Mouse (Mus musculus): ENCODE measurements around the gene Podn. TPM values are rescaled to one million over a fixed set of nuclear protein-coding genes. Genes with fewer than 3 reads are reported as not detected.

Gene Podn
- total RNA-seq, 2 experiments from 2014 or later: not detected

- ATAC-seq (ENCODE audit: poor library complexity, severe bottlenecking): no peak
Observed at GRCm38 (mm10) chr4:108015067-108015765, 81.0 kb downstream of the Podn start.

GRCm38 (mm10) chr4:108014466-108014865 is 81.8 kb downstream of the Podn start:
- ATAC-seq (ENCODE audit: poor library complexity, severe bottlenecking): no peak

- no peak for ATAC-seq (ENCODE audit: poor library complexity, severe bottlenecking)
Observed at GRCm38 (mm10) chr4:108008541-108008940, 87.7 kb downstream of the Podn start.

GRCm38 (mm10) chr4:108007532-108008103 is 88.6 kb downstream of the Podn start:
- no peak for ATAC-seq (ENCODE audit: poor library complexity, severe bottlenecking)

GRCm38 (mm10) chr4:108005328-108005727 is 90.9 kb downstream of the Podn start:
- ATAC-seq (ENCODE audit: poor library complexity, severe bottlenecking): no peak

- no peak for ATAC-seq (ENCODE audit: poor library complexity, severe bottlenecking)
Observed at GRCm38 (mm10) chr4:107999380-107999779, 96.9 kb downstream of the Podn start.

GRCm38 (mm10) chr4:107998641-107999332 is 97.5 kb downstream of the Podn start:
- ATAC-seq (ENCODE audit: poor library complexity, severe bottlenecking): no peak

GRCm38 (mm10) chr4:107996418-107996986 is 99.7 kb downstream of the Podn start:
- ATAC-seq (ENCODE audit: poor library complexity, severe bottlenecking): no peak

- no peak for ATAC-seq (ENCODE audit: poor library complexity, severe bottlenecking)
Observed at GRCm38 (mm10) chr4:107995727-107996126, 100.5 kb downstream of the Podn start.

GRCm38 (mm10) chr4:107995011-107995410 is 101.2 kb downstream of the Podn start:
- no peak for ATAC-seq (ENCODE audit: poor library complexity, severe bottlenecking)

- ATAC-seq (ENCODE audit: poor library complexity, severe bottlenecking): no peak
Observed at GRCm38 (mm10) chr4:107991879-107992278, 104.4 kb downstream of the Podn start.

GRCm38 (mm10) chr4:107990818-107991217 is 105.4 kb downstream of the Podn start:
- ATAC-seq (ENCODE audit: poor library complexity, severe bottlenecking): no peak

- peak; percentile 92 for ATAC-seq (ENCODE audit: poor library complexity, severe bottlenecking)
Observed at GRCm38 (mm10) chr4:107988931-107989330, 107.3 kb downstream of the Podn start.

- ATAC-seq (ENCODE audit: poor library complexity, severe bottlenecking): no peak
Observed at GRCm38 (mm10) chr4:107986386-107987168, 109.7 kb downstream of the Podn start.

- no peak for ATAC-seq (ENCODE audit: poor library complexity, severe bottlenecking)
Observed at GRCm38 (mm10) chr4:107985812-107986211, 110.4 kb downstream of the Podn start.

GRCm38 (mm10) chr4:107984282-107984981 is 111.8 kb downstream of the Podn start:
- no peak for ATAC-seq (ENCODE audit: poor library complexity, severe bottlenecking)

- ATAC-seq (ENCODE audit: poor library complexity, severe bottlenecking): no peak
Observed at GRCm38 (mm10) chr4:107983717-107984116, 112.5 kb downstream of the Podn start.

GRCm38 (mm10) chr4:107980002-107980600 is 116.1 kb downstream of the Podn start:
- no peak for ATAC-seq (ENCODE audit: poor library complexity, severe bottlenecking)

- ATAC-seq (ENCODE audit: poor library complexity, severe bottlenecking): no peak
Observed at GRCm38 (mm10) chr4:107979530-107979929, 116.7 kb downstream of the Podn start.

GRCm38 (mm10) chr4:107977593-107977992 is 118.7 kb downstream of the Podn start:
- ATAC-seq (ENCODE audit: poor library complexity, severe bottlenecking): no peak
